Mouse (Mus musculus): ENCODE data around the gene Gm42957.

- no peak for TF ChIP-seq EP300 (optimal IDR thresholded peaks at IDR 0.05)
- no peak for TF ChIP-seq CTCF (IDR thresholded peaks at IDR 0.05; ENCODE audit: low read depth)
These were observed 5.3 kb upstream of the Gm42957 start, which contains the start of gene Rbm8a for GRCm38 (mm10) chr3:96629729-96630600.

All from stomach, postnatal 0 days (tissue).